8 mouse cellular contexts compared by ENCODE assay signal in genomic region chrX:77794962-77795857, GRCm38 (mm10). TPM values are rescaled to one million over a fixed set of nuclear protein-coding genes. Genes with fewer than 3 reads are reported as not detected.
A peak's percentile ranks its signal among the peaks of the same experiment; 100 is the strongest.
DNase-seq lines count a peak whose midpoint lies in the region; ATAC-seq and TF ChIP-seq lines count a peak whose summit lies in the region.

No protein-coding gene starts in this region.

- no peaks in the 10 kb centered on the region for H3K4me1 ChIP-seq in embryonic facial prominence, embryonic 11.5 days (ENCODE audit: control insufficient read depth, insufficient read depth, low read length)
- H3K4me1 ChIP-seq in heart, postnatal 0 days (ENCODE audit: control insufficient read depth, insufficient read depth): 0 out of 2 replicates have a peak, but pooled peaks cover 7% of the 10 kb centered on the region
- peaks cover 4% of the 10 kb centered on the region; the same call in 1 of the 2 replicates for H3K4me1 ChIP-seq in limb, embryonic 13.5 days
- H3K4me1 ChIP-seq in midbrain, embryonic 11.5 days (ENCODE audit: control insufficient read depth, insufficient read depth, low read length): no peaks in the 10 kb centered on the region; the same call in 1 of the 2 replicates
- no peaks in the 10 kb centered on the region; the same call in 1 of the 2 replicates for H3K4me1 ChIP-seq in testis, adult 2 months (ENCODE audit: control insufficient read depth, insufficient read depth, low read length)

- WGBS in embryonic facial prominence, embryonic 11.5 days: 14% methylated on average over 61 of the region's 61 CpGs
- WGBS in heart, postnatal 0 days: 18% methylated on average over 60 of the region's 61 CpGs
- 23% methylated on average over 61 of the region's 61 CpGs for WGBS in limb, embryonic 13.5 days
- WGBS in midbrain, embryonic 11.5 days: 19% methylated on average over 58 of the region's 61 CpGs

- H3K9ac ChIP-seq in embryonic facial prominence, embryonic 11.5 days (replicated peaks; ENCODE audit: low read length): peak overlapping the region; percentile 61
- peak overlapping the region; percentile 64 for H3K9ac ChIP-seq in heart, postnatal 0 days (replicated peaks; ENCODE audit: low read depth, low read length)
- peak overlapping the region; percentile 69 for H3K9ac ChIP-seq in limb, embryonic 13.5 days
- peak overlapping the region; percentile 67 for H3K9ac ChIP-seq in midbrain, embryonic 11.5 days (ENCODE audit: low read length)

- no peaks in the 10 kb centered on the region for H3K36me3 ChIP-seq in embryonic facial prominence, embryonic 11.5 days (replicated peaks; ENCODE audit: control insufficient read depth, insufficient read depth, low read depth, low read length)
- H3K36me3 ChIP-seq in heart, postnatal 0 days (replicated peaks; ENCODE audit: control insufficient read depth, insufficient read depth, low read length): no peaks in the 10 kb centered on the region
- no peaks in the 10 kb centered on the region for H3K36me3 ChIP-seq in limb, embryonic 13.5 days
- no peaks in the 10 kb centered on the region for H3K36me3 ChIP-seq in midbrain, embryonic 11.5 days (ENCODE audit: control insufficient read depth, insufficient read depth, low read length)
- no peaks in the 10 kb centered on the region for H3K36me3 ChIP-seq in testis, adult 2 months (ENCODE audit: control insufficient read depth, insufficient read depth, low read length)

- peak; percentile 69 for ATAC-seq in embryonic facial prominence, embryonic 11.5 days (replicated peaks; ENCODE audit: insufficient number of reproducible peaks, low FRiP score, low TSS enrichment, low read depth)
- ATAC-seq in heart, postnatal 0 days (ENCODE audit: insufficient read depth, low read depth): peak; percentile 64
- ATAC-seq in limb, embryonic 13.5 days (ENCODE audit: low FRiP score, low read depth): peak; percentile 64
- ATAC-seq in midbrain, embryonic 11.5 days (ENCODE audit: low FRiP score): peak; percentile 83

- peak; percentile 16 for DNase-seq in right cerebral cortex, adult 18-20 months
- DNase-seq in right cerebral cortex, postnatal 36 days (ENCODE audit: low spot score in 2 of 2): no peak
- peak; percentile 55 to 79 for DNase-seq in adrenal gland, adult (ENCODE audit: inconsistent age in 2 of 2, low spot score in 1 of 2)
- DNase-seq in embryonic facial prominence, embryonic 11.5 days (ENCODE audit: low spot score): peak; percentile 13
- no peak for DNase-seq in heart, postnatal 0 days (ENCODE audit: low spot score)
- DNase-seq in midbrain, embryonic 11.5 days (ENCODE audit: low spot score, missing footprints): peak; percentile 90

- H3K27ac ChIP-seq in embryonic facial prominence, embryonic 11.5 days (replicated peaks; ENCODE audit: low read depth, low read length): no peak overlapping the region
- H3K27ac ChIP-seq in heart, postnatal 0 days (ENCODE audit: low read depth): peak overlapping the region; percentile 86
- no peak overlapping the region for H3K27ac ChIP-seq in limb, embryonic 13.5 days
- H3K27ac ChIP-seq in midbrain, embryonic 11.5 days (ENCODE audit: low read depth, low read length): no peak overlapping the region
- peak overlapping the region; percentile 81 for H3K27ac ChIP-seq in testis, adult 2 months (ENCODE audit: control insufficient read depth, insufficient read depth, low read depth, low read length)

- H3K4me3 ChIP-seq in embryonic facial prominence, embryonic 11.5 days (ENCODE audit: low read depth, low read length): peak overlapping the region; percentile 59
- H3K4me3 ChIP-seq in heart, postnatal 0 days (ENCODE audit: low read depth, low read length): peak overlapping the region; percentile 66
- H3K4me3 ChIP-seq in limb, embryonic 13.5 days: peak overlapping the region; percentile 61
- H3K4me3 ChIP-seq in midbrain, embryonic 11.5 days (ENCODE audit: low read depth, low read length): peak overlapping the region; percentile 52
- H3K4me3 ChIP-seq in testis, adult 2 months (ENCODE audit: control insufficient read depth, low read depth, low read length): peak overlapping the region; percentile 92

- peak overlapping the region; percentile 61 for H3K4me2 ChIP-seq in embryonic facial prominence, embryonic 11.5 days (ENCODE audit: low read depth, low read length)
- H3K4me2 ChIP-seq in heart, postnatal 0 days (ENCODE audit: low read depth, low read length): peak overlapping the region; percentile 76
- peak overlapping the region; percentile 68 for H3K4me2 ChIP-seq in limb, embryonic 13.5 days (replicated peaks)
- peak overlapping the region; percentile 56 for H3K4me2 ChIP-seq in midbrain, embryonic 11.5 days

- TF ChIP-seq EP300 in heart, postnatal 0 days (IDR thresholded peaks at IDR 0.05; ENCODE audit: low read depth): no peak

- H3K9me3 ChIP-seq in embryonic facial prominence, embryonic 11.5 days (replicated peaks; ENCODE audit: control insufficient read depth, low read length): no peaks in the 10 kb centered on the region
- no peaks in the 10 kb centered on the region for H3K9me3 ChIP-seq in heart, postnatal 0 days (replicated peaks; ENCODE audit: control insufficient read depth, low read length)
- H3K9me3 ChIP-seq in limb, embryonic 13.5 days: no peaks in the 10 kb centered on the region
- no peaks in the 10 kb centered on the region for H3K9me3 ChIP-seq in midbrain, embryonic 11.5 days (ENCODE audit: control insufficient read depth, low read length)

- TF ChIP-seq CTCF in heart, postnatal 0 days (IDR thresholded peaks at IDR 0.05; ENCODE audit: low read depth): no peak
- no peak for TF ChIP-seq CTCF in testis, adult 2 months (IDR thresholded peaks at IDR 0.05; ENCODE audit: control insufficient read depth, insufficient read depth, insufficient replicate concordance, low read depth, low read length)

- H3K27me3 ChIP-seq in embryonic facial prominence, embryonic 11.5 days (ENCODE audit: control insufficient read depth, insufficient read depth, low read length): no peaks in the 10 kb centered on the region
- H3K27me3 ChIP-seq in heart, postnatal 0 days (ENCODE audit: control insufficient read depth, insufficient read depth, low read length): no peaks in the 10 kb centered on the region
- no peaks in the 10 kb centered on the region for H3K27me3 ChIP-seq in limb, embryonic 13.5 days
- no peaks in the 10 kb centered on the region for H3K27me3 ChIP-seq in midbrain, embryonic 11.5 days (ENCODE audit: control insufficient read depth, insufficient read depth, low read length)
- no peaks in the 10 kb centered on the region for H3K27me3 ChIP-seq in testis, adult 2 months (ENCODE audit: control insufficient read depth, insufficient read depth, low read length)

- no peak for TF ChIP-seq POLR2A in testis, adult 2 months (IDR thresholded peaks at IDR 0.05; ENCODE audit: control insufficient read depth, low read depth, low read length)

RNA-seq across cellular contexts. Expression of gene Prkx, which starts 0.9 kb away (rescaled TPM):
- polyA plus RNA-seq in embryonic facial prominence, embryonic 11.5 days (2014; fragmentation: Nextera tagmentation; extraction: Ambion mirVana): 15.3 and 16.5 TPM in 2 replicates
- 13.6 and 20.1 TPM in 2 replicates for total RNA-seq in heart, postnatal 0 days (2014; rRNA removed; ENCODE audit: low replicate concordance)
- 11.7 and 12.4 TPM in 2 replicates for polyA plus RNA-seq in heart, postnatal 0 days (2015; fragmentation: Nextera tagmentation; extraction: Ambion mirVana)
- polyA plus RNA-seq in limb, embryonic 13.5 days (2015; fragmentation: Nextera tagmentation; extraction: Ambion mirVana): 14.5 and 14.7 TPM in 2 replicates
- polyA plus RNA-seq in midbrain, embryonic 11.5 days (2014; fragmentation: Nextera tagmentation; extraction: Ambion mirVana): 16.2 and 18.6 TPM in 2 replicates
- polyA plus RNA-seq in testis, adult 2 months (2012; rRNA removed): 1.6 and 2.4 TPM in 2 replicates

RNA-seq across cellular contexts. Expression of gene Pbsn, which starts 58.2 kb away (rescaled TPM):
- not detected in 2 replicates for polyA plus RNA-seq in embryonic facial prominence, embryonic 11.5 days (2014; fragmentation: Nextera tagmentation; extraction: Ambion mirVana)
- not detected in 2 replicates for total RNA-seq in heart, postnatal 0 days (2014; rRNA removed; ENCODE audit: low replicate concordance)
- polyA plus RNA-seq in heart, postnatal 0 days (2015; fragmentation: Nextera tagmentation; extraction: Ambion mirVana): not detected in 2 replicates
- polyA plus RNA-seq in limb, embryonic 13.5 days (2015; fragmentation: Nextera tagmentation; extraction: Ambion mirVana): not detected in 2 replicates
- not detected in 2 replicates for polyA plus RNA-seq in midbrain, embryonic 11.5 days (2014; fragmentation: Nextera tagmentation; extraction: Ambion mirVana)
- not detected in 2 replicates for polyA plus RNA-seq in testis, adult 2 months (2012; rRNA removed)

Comparison
In these comparisons a context has a peak if more than half of its experiments do, and no peak if none do; other contexts are left out.
1. DNase-seq: peak in right cerebral cortex, adult 18-20 months (single experiment), adrenal gland, adult (2 of 2), embryonic facial prominence, embryonic 11.5 days (single experiment) and midbrain, embryonic 11.5 days (single experiment); none in right cerebral cortex, postnatal 36 days (0 of 2) and heart, postnatal 0 days (single experiment).
2. H3K27ac ChIP-seq: peak in heart, postnatal 0 days (single experiment) and testis, adult 2 months (single experiment); none in embryonic facial prominence, embryonic 11.5 days (single experiment), limb, embryonic 13.5 days (single experiment) and midbrain, embryonic 11.5 days (single experiment).
3. Peak in every context shown above with its lines, with median percentiles within 50 percentile points of each other: ATAC-seq, H3K4me2 ChIP-seq, H3K4me3 ChIP-seq and H3K9ac ChIP-seq.